Mouse (Mus musculus): ENCODE results near the gene Nfkbiz. TPM values are rescaled to one million over a fixed set of nuclear protein-coding genes. Genes with fewer than 3 reads are reported as not detected.

Nfkbiz gene
- polyA plus RNA-seq, 1 experiment from 2014 or later = 4.9 TPM

DNA sequence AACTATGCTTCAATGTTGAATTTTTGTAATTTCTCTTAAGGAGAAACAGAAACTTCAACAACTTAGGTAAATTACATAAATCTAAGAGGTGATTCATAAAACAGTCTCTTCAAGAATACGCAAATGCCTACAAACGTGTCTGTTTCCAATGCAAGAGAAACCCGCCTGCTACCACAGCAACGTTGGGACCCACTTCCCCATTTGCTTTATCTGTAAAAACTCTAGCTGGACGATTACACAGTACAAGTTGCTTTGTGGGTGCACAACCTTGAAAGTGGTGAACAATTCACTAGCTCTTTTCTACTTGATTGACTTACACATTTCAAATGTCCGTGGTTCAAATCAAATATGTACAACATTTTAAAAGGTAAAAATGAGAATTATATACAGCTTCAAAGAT lies 26.9 kb downstream of the Nfkbiz start:
- Histone ChIP-seq H3K9me3 (replicated peaks; ENCODE audit: low read length) (no peaks in the 10 kb centered on the region), H3K4me2 (ENCODE audit: low read length) (no peak overlapping the region), H3K4me3 (replicated peaks; ENCODE audit: low read depth, low read length) (no peak overlapping the region), H3K36me3 (ENCODE audit: insufficient read depth, low read length) (peaks cover 53% of the 10 kb centered on the region), H3K27me3 (ENCODE audit: insufficient read depth, low read length) (no peaks in the 10 kb centered on the region), H3K27ac (no peak overlapping the region), H3K9ac (ENCODE audit: low read depth, low read length) (no peak overlapping the region), H3K4me1 (replicated peaks; ENCODE audit: insufficient read depth, low read length) (no peaks in the 10 kb centered on the region)
- ATAC-seq (replicated peaks; ENCODE audit: low FRiP score, low read depth) (no peak), DNase-seq (ENCODE audit: low spot score) (no peak)
- WGBS = 90% methylated on average over 6 of the region's 6 CpGs
- TF ChIP-seq CTCF (IDR thresholded peaks at IDR 0.05; ENCODE audit: low read depth) = no peak

DNA sequence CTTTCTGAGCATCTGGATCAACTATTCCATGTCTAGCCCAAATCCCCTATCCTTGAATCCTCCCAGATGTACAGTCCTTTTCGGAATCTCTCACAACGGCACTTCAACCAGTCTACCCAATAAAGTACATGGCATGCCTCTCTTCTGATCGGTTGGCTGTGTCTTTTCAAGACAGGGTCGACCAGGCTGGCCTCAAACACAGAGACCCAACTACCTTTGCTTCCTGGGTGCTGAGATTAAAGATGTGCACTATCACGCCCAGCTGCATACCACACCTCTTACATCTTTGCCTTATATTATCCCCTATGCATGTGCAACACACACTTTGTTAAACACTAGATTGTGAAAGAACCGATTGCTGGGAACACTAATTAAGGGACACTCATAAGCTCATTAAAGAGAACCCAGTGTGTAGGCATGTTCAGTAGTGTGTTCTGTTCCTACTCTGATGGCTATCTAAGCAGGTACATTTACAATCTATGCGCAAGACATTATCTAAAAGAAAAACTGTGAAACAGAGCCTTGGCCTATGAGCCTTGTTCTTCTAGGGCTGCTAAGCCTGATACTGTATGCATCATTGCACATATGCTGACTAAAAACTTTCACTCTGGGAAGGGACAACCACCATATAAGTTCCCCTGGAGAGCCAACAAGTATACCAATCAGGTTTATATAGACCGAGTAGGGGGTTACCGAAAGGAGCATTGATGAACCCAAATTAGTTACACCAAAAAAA lies 28.8 kb downstream of the Nfkbiz start:
- Histone ChIP-seq H3K9me3 (replicated peaks; ENCODE audit: low read length) (no peaks in the 10 kb centered on the region), H3K4me2 (ENCODE audit: low read length) (no peak overlapping the region), H3K4me3 (replicated peaks; ENCODE audit: low read depth, low read length) (no peak overlapping the region), H3K36me3 (ENCODE audit: insufficient read depth, low read length) (peaks cover 35% of the 10 kb centered on the region), H3K9ac (ENCODE audit: low read depth, low read length) (no peak overlapping the region), H3K27me3 (ENCODE audit: insufficient read depth, low read length) (no peaks in the 10 kb centered on the region), H3K27ac (no peak overlapping the region), H3K4me1 (replicated peaks; ENCODE audit: insufficient read depth, low read length) (no peaks in the 10 kb centered on the region)
- no peak for ATAC-seq (replicated peaks; ENCODE audit: low FRiP score, low read depth)
- 90% methylated on average over 9 of the region's 9 CpGs for WGBS
- no peak for DNase-seq (ENCODE audit: low spot score)
- no peak for TF ChIP-seq CTCF (IDR thresholded peaks at IDR 0.05; ENCODE audit: low read depth)

DNA sequence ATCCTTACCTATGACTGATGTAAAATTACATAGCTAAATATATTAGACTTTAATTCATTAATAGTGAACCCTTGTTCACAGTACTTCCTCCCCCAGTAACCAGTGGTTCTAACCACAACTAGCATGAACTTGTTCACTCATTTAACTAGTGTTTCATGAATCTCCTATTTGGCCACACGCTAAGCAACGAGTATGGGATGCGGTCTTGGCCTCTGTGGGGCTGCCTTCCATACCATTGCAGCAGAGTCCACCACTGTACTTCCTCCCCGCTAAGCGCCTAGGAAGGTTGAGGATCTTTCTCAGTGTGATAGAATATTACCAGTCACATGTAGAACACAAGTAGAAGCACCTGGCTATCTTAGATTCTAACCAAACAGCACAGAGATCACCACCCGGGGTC lies 29.4 kb downstream of the Nfkbiz start:
- no peak for TF ChIP-seq CTCF (IDR thresholded peaks at IDR 0.05; ENCODE audit: low read depth)
- no peaks in the 10 kb centered on the region for H3K9me3 ChIP-seq (replicated peaks; ENCODE audit: low read length)
- H3K36me3 ChIP-seq (ENCODE audit: insufficient read depth, low read length) = peaks cover 29% of the 10 kb centered on the region
- WGBS = 92% methylated on average over 6 of the region's 6 CpGs
- H3K9ac ChIP-seq (ENCODE audit: low read depth, low read length) = no peak overlapping the region
- no peak for DNase-seq (ENCODE audit: low spot score)
- no peak overlapping the region for H3K4me3 ChIP-seq (replicated peaks; ENCODE audit: low read depth, low read length)
- no peaks in the 10 kb centered on the region for H3K4me1 ChIP-seq (replicated peaks; ENCODE audit: insufficient read depth, low read length)
- no peak for ATAC-seq (replicated peaks; ENCODE audit: low FRiP score, low read depth)
- H3K4me2 ChIP-seq (ENCODE audit: low read length) = no peak overlapping the region
- no peaks in the 10 kb centered on the region for H3K27me3 ChIP-seq (ENCODE audit: insufficient read depth, low read length)
- no peak overlapping the region for H3K27ac ChIP-seq

DNA sequence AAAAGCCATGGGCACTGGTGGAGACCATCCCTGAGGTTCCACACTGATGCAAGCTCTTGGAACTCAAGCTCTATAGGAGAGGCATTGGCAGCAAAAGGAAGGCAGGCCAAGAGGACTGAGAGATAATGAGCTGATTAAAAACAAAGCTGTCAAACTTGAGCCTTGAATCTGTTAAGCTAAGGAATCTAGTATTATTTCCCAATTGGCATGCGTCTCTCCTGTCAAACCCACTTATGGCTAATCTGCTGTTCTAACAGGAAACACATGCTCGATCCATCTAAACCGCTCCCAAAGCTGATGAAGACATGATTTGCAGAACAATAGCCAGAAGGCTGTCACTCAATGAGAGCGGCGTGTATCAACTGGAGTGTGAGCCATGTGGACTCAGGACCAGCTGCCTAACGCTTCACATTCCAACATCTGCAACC lies 31.2 kb downstream of the Nfkbiz start:
- Histone ChIP-seq H3K27ac (no peak overlapping the region), H3K4me1 (replicated peaks; ENCODE audit: insufficient read depth, low read length) (no peaks in the 10 kb centered on the region), H3K9ac (ENCODE audit: low read depth, low read length) (no peak overlapping the region), H3K36me3 (ENCODE audit: insufficient read depth, low read length) (peaks cover 12% of the 10 kb centered on the region; the same call in 1 of the 2 replicates), H3K9me3 (replicated peaks; ENCODE audit: low read length) (no peaks in the 10 kb centered on the region), H3K27me3 (ENCODE audit: insufficient read depth, low read length) (no peaks in the 10 kb centered on the region), H3K4me2 (ENCODE audit: low read length) (no peak overlapping the region), H3K4me3 (replicated peaks; ENCODE audit: low read depth, low read length) (no peak overlapping the region)
- WGBS = 85% methylated on average over 6 of the region's 6 CpGs
- DNase-seq (ENCODE audit: low spot score) (no peak), ATAC-seq (replicated peaks; ENCODE audit: low FRiP score, low read depth) (no peak)
- no peak for TF ChIP-seq CTCF (IDR thresholded peaks at IDR 0.05; ENCODE audit: low read depth)

DNA sequence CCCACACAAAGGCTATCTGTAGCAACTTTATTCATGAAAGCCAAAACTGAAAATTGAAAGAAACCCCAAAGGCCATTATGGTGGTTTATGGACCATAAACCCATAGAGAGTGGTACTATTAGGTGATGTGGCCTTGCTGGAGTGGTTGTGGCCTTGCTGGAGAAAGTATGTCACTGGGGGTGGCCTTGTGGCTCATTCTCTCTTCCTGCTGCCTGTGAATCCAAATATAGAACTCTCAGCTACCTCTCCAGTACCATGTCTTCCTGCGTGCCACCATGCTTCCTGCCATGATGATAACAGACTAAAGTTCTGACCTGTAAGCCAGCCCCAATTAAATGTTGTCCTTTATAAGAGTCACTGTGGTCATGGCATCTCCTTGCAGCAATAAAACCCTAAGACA lies 33.9 kb downstream of the Nfkbiz start:
- Histone ChIP-seq H3K4me3 (replicated peaks; ENCODE audit: low read depth, low read length) (no peak overlapping the region), H3K36me3 (ENCODE audit: insufficient read depth, low read length) (no peaks in the 10 kb centered on the region), H3K9me3 (replicated peaks; ENCODE audit: low read length) (no peaks in the 10 kb centered on the region), H3K4me1 (replicated peaks; ENCODE audit: insufficient read depth, low read length) (no peaks in the 10 kb centered on the region), H3K27me3 (ENCODE audit: insufficient read depth, low read length) (no peaks in the 10 kb centered on the region), H3K27ac (no peak overlapping the region), H3K4me2 (ENCODE audit: low read length) (no peak overlapping the region), H3K9ac (ENCODE audit: low read depth, low read length) (no peak overlapping the region)
- no peak for ATAC-seq (replicated peaks; ENCODE audit: low FRiP score, low read depth)
- 85% methylated on average over 1 of the region's 1 CpGs for WGBS
- no peak for TF ChIP-seq CTCF (IDR thresholded peaks at IDR 0.05; ENCODE audit: low read depth)
- DNase-seq (ENCODE audit: low spot score) = no peak

DNA sequence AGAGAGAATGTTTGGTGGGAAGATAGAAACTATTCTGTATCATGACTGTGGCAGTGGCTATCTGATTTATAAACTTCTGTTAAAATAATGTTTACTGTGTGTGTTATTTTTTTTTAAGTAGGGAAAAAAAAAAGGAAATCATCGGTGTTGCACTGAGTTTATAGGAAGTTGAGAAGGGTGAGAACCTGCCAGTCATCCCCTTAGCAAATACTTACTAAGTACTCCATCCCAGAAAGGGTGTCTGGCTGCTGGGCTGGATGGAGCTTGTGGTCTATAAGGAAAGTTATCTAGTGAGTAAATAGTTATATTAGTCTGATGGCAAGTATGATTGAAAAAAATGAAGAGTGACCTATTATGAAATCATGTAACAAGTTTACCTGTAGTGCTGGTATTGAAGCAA lies 37.1 kb downstream of the Nfkbiz start:
- Histone ChIP-seq H3K36me3 (ENCODE audit: insufficient read depth, low read length) (no peaks in the 10 kb centered on the region), H3K4me2 (ENCODE audit: low read length) (no peak overlapping the region), H3K27me3 (ENCODE audit: insufficient read depth, low read length) (no peaks in the 10 kb centered on the region), H3K4me3 (replicated peaks; ENCODE audit: low read depth, low read length) (no peak overlapping the region), H3K27ac (no peak overlapping the region), H3K4me1 (replicated peaks; ENCODE audit: insufficient read depth, low read length) (no peaks in the 10 kb centered on the region), H3K9ac (ENCODE audit: low read depth, low read length) (no peak overlapping the region), H3K9me3 (replicated peaks; ENCODE audit: low read length) (no peaks in the 10 kb centered on the region)
- DNase-seq (ENCODE audit: low spot score) = no peak
- ATAC-seq (replicated peaks; ENCODE audit: low FRiP score, low read depth) = no peak
- WGBS = 56% methylated on average over 1 of the region's 1 CpGs
- no peak for TF ChIP-seq CTCF (IDR thresholded peaks at IDR 0.05; ENCODE audit: low read depth)

DNA sequence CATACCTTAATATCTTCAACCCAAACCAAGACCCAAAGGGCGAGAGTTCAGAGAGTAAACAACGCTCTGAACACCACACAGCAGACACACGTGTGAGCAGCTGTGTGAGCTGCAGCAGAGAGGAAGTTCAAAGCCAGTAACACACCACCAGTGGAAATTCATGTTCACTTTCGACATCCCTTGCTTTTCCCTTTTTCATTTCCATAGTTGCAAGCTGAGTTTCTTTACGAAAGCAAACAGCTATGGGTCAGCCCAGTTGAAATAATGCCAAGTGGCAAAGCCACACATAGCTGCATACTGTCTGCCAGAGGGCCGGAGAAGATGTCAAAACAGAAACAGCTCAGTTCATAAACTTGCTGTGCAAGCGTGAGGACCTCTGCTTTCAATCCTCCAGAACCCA lies 39.9 kb downstream of the Nfkbiz start:
- no peak for DNase-seq (ENCODE audit: low spot score)
- no peak overlapping the region for H3K27ac ChIP-seq

More for the DNA sequence above, 39.9 kb downstream of the Nfkbiz start:
- Histone ChIP-seq H3K36me3 (ENCODE audit: insufficient read depth, low read length) (no peaks in the 10 kb centered on the region), H3K9ac (ENCODE audit: low read depth, low read length) (no peak overlapping the region), H3K4me3 (replicated peaks; ENCODE audit: low read depth, low read length) (no peak overlapping the region), H3K4me1 (replicated peaks; ENCODE audit: insufficient read depth, low read length) (no peaks in the 10 kb centered on the region), H3K27me3 (ENCODE audit: insufficient read depth, low read length) (no peaks in the 10 kb centered on the region), H3K9me3 (replicated peaks; ENCODE audit: low read length) (no peaks in the 10 kb centered on the region), H3K4me2 (ENCODE audit: low read length) (no peak overlapping the region)
- no peak for TF ChIP-seq CTCF (IDR thresholded peaks at IDR 0.05; ENCODE audit: low read depth)
- ATAC-seq (replicated peaks; ENCODE audit: low FRiP score, low read depth) = no peak
- WGBS = 76% methylated on average over 7 of the region's 7 CpGs

All from kidney, postnatal 0 days (tissue).